Mouse (Mus musculus) intestine, embryonic 15.5 days (tissue): ENCODE measurements at regions not wholly inside any gene's neighbourhood (a gene's known extent, or its start where the extent isn't known, plus 50 kb on each side); places are given as distances from the start of the nearest gene placed in this dataset.

Source experiments
- ATAC-seq: fragments of 200-750 bp; cut with Nextera tagmentation; 2 replicates; pipeline ENCODE4 v1.8.0; 2017; ENCODE audit warnings: moderate TSS enrichment, moderate library complexity
- H3K27ac ChIP-seq: fragments of 300-500 bp; sonication (generic); 2 replicates; pipeline ENCODE4 v1.5.1; 2015; ENCODE audit warnings: mild to moderate bottlenecking, inconsistent platforms
- H3K27me3 ChIP-seq: fragments of 300-500 bp; sonication (generic); replicated peaks from 2 replicates; pipeline ENCODE4 v1.6.1; 2015; ENCODE audit warnings: inconsistent platforms
- H3K36me3 ChIP-seq: fragments of 300-500 bp; sonication (generic); 2 replicates; pipeline ENCODE4 v1.6.1; 2015; ENCODE audit warnings: inconsistent platforms
- H3K4me1 ChIP-seq: fragments of 300-500 bp; sonication (generic); replicated peaks from 2 replicates; pipeline ENCODE4 v1.6.1; 2015; ENCODE audit warnings: inconsistent platforms
- H3K4me2 ChIP-seq: fragments of 300-500 bp; sonication (generic); replicated peaks from 2 replicates; pipeline ENCODE4 v1.6.1; 2015; ENCODE audit warnings: mild to moderate bottlenecking, inconsistent platforms
- H3K4me3 ChIP-seq: fragments of 300-500 bp; sonication (generic); replicated peaks from 2 replicates; pipeline ENCODE4 v1.5.1; 2015; ENCODE audit warnings: inconsistent platforms
- H3K9ac ChIP-seq: fragments of 300-500 bp; sonication (generic); 2 replicates; pipeline ENCODE4 v1.6.1; 2015; ENCODE audit warnings: inconsistent platforms
- H3K9me3 ChIP-seq: fragments of 300-500 bp; sonication (generic); 2 replicates; pipeline ENCODE4 v1.6.1; 2016; ENCODE audit warnings: inconsistent platforms
- WGBS: fragments of 180-500 bp; shearing (Covaris S2); methylation state at CpG from one replicate; pipeline ENCODE4 v1.1.7; 2015; 5-methylcytosine and 5-hydroxymethylcytosine counted together

DNA sequence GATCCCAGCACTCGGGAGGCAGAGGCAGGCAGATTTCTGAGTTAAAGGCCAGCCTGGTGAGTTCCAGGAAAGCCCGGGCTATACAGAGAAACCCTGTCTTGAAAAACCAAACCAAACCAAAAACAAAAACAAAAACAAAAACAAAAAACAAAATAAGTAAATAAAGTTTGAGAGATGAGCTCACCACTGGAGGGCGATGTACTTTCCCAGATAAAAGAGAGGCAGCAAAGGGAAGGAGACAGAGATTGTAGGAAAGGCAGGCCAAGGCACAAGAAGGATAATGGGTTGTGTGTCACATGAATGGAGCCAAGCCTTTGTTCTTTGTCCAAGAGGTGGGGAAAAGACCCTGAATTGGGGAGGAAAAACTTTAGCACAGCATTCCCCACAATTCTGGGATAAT is 67.6 kb upstream of the Tmem92 start:
- ATAC-seq: no peak
- no peaks in the 10 kb centered on the region for H3K9me3 ChIP-seq
- 86% methylated on average over 3 of the region's 3 CpGs for WGBS

DNA sequence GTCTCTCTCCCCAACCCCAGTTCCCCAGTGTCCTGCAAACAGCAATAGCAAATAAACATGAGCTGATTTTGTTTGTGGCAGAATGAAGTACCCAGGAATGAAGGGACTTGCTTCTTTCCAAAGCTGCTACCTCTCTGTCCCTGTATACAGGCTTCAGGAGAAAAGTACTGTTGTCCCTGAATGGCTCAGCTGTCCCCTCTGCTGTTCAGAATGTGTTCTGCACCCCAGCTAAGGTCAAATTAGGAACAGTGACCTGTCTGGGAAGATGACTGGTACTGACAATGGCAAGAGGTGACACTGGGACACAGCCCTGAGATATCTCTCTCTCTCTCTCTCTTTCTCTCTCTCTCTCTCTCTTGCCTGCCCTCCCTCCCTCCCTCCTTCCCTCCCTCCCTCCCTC is 56.6 kb upstream of the Tmem92 start:
- H3K4me1 ChIP-seq: no peaks in the 10 kb centered on the region
- ATAC-seq: no peak
- H3K27ac ChIP-seq: no peak overlapping the region
- H3K36me3 ChIP-seq: no peaks in the 10 kb centered on the region
- H3K9ac ChIP-seq: no peak overlapping the region
- no peaks in the 10 kb centered on the region for H3K9me3 ChIP-seq
- no peak overlapping the region for H3K4me2 ChIP-seq
- no peaks in the 10 kb centered on the region for H3K27me3 ChIP-seq
- H3K4me3 ChIP-seq: no peak overlapping the region

More for the DNA sequence above, 67.6 kb upstream of the Tmem92 start:
- Histone ChIP-seq H3K4me3 (no peak overlapping the region), H3K36me3 (no peaks in the 10 kb centered on the region), H3K4me1 (no peaks in the 10 kb centered on the region), H3K27me3 (no peaks in the 10 kb centered on the region), H3K9ac (no peak overlapping the region), H3K4me2 (no peak overlapping the region), H3K27ac (no peak overlapping the region)

DNA sequence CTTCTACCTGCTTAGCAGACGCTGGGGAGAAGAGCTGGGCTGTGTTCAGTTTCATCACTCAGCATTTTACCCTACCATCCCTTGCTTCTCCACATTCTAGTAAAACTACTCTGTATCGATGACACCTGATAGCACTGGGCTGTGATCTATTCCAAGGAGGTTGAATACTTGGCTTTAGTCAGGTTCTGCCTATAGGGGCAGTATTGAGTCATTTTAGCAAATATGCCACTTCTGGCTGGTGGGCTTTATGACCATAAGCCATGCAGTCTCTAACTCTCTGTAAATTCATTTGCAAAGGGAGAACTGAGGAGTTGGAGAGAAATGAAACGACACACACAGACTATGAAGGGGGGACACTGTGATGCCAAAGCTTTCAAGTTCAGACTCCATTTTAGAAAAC is 55.6 kb upstream of the Tmem92 start:
- Histone ChIP-seq H3K27ac (no peak overlapping the region), H3K9me3 (no peaks in the 10 kb centered on the region), H3K36me3 (no peaks in the 10 kb centered on the region), H3K27me3 (no peaks in the 10 kb centered on the region), H3K4me2 (no peak overlapping the region), H3K4me1 (no peaks in the 10 kb centered on the region), H3K9ac (no peak overlapping the region), H3K4me3 (no peak overlapping the region)
- no peak for ATAC-seq
- WGBS: 62% methylated on average over 3 of the region's 3 CpGs

DNA sequence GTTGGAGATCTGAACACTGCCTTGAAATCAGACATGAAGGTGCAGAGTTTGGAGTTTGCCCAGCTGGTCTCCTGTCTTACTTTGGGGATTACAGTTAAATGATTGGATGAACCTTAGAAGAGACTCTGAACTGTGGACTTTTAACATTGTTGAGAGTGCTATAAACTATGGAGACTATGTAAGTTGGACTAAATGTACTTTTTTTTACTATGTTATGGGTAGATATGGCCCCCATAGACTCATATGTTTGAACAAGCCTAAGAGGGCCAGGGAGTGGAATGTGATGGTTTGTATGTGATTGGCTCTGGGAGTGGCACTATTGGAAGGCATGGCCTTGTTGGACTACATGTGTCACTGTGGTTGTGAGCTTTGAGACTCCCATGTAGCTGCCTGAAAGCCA is 53.8 kb upstream of the Tmem92 start:
- H3K4me2 ChIP-seq: no peak overlapping the region
- no peak overlapping the region for H3K9ac ChIP-seq
- H3K27ac ChIP-seq: no peak overlapping the region
- ATAC-seq: peak; percentile 51; the same call in 1 of the 2 replicates
- H3K9me3 ChIP-seq: no peaks in the 10 kb centered on the region
- H3K36me3 ChIP-seq: no peaks in the 10 kb centered on the region
- no peaks in the 10 kb centered on the region for H3K4me1 ChIP-seq
- no peak overlapping the region for H3K4me3 ChIP-seq
- no peaks in the 10 kb centered on the region for H3K27me3 ChIP-seq

DNA sequence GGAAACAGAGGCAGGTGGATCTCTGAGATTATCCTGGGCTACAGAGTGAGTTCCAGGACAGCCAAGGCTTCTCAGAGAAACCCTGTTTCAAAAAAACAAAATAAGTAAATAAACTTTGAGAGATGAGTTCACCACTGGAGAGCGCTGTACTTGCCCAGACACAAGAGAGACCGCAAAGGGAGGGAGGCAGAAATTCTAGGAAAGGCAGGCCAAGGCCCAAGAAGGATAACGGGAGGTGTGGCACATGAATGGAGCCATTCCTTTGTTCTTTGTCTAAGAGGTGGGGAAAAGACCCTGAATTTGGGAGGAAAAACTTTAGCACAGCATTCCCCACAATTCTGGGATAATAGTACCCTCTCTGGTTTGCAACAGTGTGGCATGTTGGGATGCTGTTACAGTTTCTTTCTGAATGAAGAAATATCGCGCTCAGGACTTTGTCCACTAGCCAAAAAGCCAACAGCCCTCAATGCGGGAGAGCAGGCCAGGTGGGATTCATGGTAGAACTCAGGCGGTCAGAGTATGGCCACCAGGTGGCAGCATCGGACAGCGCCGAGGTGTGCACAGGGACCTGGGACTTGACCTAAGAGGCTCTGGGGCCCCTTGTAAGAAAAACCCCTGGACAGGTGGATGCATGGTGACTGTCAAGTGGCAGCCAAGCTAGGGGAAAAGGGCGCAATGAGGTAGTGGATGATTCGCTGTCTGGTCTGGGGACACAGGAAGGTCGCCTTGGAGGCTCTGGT is 49.9 kb upstream of the Tmem92 start:
- WGBS: 27% methylated on average over 13 of the region's 13 CpGs
- Histone ChIP-seq H3K4me3 (no peak overlapping the region), H3K27ac (no peak overlapping the region), H3K9ac (no peak overlapping the region), H3K36me3 (no peaks in the 10 kb centered on the region), H3K27me3 (no peaks in the 10 kb centered on the region), H3K9me3 (no peaks in the 10 kb centered on the region), H3K4me1 (no peaks in the 10 kb centered on the region), H3K4me2 (no peak overlapping the region)
- ATAC-seq: peak; percentile 53; the same call in 1 of the 2 replicates
